Mouse (Mus musculus) thymus, postnatal 25 days (tissue): ENCODE measurements around the gene Gsto1.
"Not testable (repeated sequence)": the region's sequence is repeated elsewhere in the genome, so short reads cannot be mapped to it uniquely, and the experiment has no call there.

Experiments used
- DNase-seq: peaks from one replicate; pipeline ENCODE4 v3.0.0; 2022

Gene Gsto1

DNA sequence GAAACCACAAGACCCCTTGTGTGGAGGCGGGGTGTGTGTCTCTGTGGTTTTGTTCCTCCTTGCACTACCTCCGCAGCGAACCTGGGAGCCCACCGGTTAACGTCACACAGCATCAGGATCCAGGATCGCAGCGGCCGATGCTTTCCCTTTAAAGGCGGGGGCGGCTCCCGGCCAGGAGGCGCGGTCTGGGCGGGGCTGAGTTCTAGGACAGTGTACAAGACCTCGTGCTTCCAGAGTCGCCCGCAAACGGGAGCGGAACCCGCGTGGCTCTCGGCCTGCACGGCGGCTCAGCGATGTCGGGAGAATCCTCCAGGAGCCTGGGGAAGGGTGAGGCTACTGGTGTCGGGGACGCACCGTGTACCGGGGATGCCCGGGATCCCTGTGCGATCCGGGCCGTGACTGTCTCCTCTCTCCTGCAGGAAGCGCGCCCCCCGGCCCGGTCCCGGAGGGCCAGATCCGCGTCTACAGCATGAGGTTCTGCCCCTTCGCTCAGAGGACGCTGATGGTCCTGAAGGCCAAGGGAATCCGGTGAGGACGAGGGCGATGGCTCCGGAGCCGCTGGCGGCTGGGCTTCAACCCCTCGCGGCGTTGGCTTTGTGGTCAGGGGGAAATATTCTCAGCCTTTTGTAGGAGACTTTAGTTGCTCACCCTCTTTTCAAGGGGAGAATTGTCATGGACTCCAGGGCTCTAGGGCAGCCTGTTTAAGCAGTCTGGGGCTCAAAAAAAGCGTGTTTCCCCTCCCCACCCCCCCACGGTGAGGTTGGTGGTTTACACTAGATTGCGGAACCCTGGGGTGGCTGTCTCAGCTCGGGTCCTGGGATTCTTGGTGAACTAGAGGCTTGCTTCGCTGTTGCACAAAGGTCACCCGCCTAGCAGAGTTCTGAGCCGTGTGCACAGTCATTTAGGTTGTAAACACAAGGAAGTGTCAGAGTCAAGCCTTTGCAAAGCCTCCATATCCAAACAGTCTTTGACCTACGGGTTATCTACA lies at the start of gene Gsto1:
Gene Gsto1, plus strand, starts transcription at position 175 of the 988 bp plus-strand sequence.
- DNase-seq = peak; percentile 62

- DNase-seq = no peak
Measured at GRCm38 (mm10) chr19:47812091-47812490, 42.7 kb upstream of the Gsto1 start.

DNA sequence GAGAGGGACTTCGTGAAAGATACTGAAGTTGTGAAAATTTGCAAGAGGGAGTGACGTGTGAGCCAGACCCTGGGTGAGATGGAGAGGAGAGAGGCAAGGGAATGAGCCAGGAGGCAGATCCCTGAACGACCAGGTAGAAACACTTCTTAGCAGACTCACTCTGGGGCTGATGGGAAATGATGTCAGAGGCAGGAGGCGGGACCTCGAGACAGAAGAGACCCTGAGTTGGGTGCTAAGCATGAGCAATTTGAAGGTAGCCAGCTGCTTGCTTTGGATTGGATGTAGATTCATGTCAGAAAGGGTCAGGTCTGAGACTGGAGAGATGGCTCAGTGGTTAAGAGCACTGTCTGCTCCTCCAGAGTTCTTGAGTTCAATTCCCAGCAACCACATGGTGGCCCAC lies 40.0 kb upstream of the Gsto1 start:
- DNase-seq = no peak

DNA sequence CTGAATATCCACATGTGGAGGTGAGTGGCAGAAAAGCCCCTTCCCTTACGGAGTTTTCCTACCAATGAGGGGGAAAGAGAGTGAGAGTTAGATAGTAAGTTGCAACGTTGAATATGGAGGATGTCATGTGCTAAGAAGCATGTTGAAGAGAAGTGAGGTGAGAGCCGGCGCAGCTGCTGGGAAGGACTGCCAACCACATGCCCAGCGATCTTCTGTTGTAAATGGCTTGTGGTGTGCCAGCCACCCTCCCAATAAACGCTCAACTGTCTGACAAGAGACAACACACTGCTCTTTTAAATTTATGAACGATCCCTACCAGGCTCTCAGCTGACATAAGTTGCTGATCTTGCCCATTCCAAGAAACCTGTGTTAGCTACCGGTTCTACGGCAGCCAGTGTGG lies 37.1 kb upstream of the Gsto1 start:
- no peak for DNase-seq

DNA sequence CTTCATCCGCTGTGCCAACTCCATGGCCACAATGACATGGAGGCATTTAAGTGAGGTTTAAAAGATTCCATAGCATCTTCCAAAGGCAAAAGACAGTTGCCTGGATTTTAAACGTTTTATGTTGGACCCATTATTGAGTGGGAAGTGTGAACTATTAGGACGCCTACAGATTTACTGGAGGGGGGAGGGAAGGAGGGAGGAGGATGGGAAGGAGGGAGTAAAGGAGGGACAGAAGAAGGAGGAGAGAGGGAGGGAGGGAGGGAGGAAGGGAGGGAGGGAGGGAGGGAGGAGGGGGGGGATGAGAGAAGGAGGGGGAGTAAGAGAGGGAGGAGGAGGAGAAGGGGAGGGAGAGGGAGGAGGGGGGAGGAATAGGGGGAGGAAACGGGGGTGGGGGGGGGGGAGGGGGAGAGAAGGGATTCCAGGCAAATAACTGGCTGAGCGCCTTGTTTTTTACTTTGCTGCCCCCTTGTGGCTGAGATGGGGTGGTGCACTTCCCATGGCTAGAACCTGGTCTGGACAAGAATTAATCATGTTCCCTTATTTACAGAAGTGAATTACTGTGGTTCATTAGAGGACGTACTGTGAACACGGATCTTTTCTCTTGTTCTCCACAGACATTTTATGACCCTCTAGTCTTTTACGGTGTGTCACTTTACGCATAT lies 33.8 kb upstream of the Gsto1 start:
- DNase-seq = peak; percentile 59

DNA sequence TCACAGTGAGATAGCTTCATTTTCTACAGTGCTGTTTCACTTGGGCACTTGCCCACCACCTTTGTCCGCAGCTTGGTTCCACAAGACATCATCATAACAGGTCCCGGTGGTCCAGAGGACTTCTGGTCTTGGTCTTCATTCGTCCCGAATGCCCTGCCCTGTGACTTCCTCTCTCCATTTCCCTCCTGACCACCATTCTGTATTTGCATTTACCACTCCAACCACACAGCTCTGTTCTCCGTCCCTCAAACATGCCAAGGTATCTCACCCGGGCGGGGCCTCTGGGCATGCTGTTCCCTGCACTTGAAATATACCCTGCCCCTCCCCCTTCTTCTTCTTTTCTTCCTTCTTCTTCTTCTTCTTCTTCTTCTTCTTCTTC lies 33.3 kb upstream of the Gsto1 start:
- no peak for DNase-seq

- no peak for DNase-seq
Measured at GRCm38 (mm10) chr19:47822143-47822796, 32.5 kb upstream of the Gsto1 start.

GRCm38 (mm10) chr19:47824026-47824425 lies 30.7 kb upstream of the Gsto1 start:
- DNase-seq = no peak

- DNase-seq = no peak
Measured at GRCm38 (mm10) chr19:47829913-47830450, 24.8 kb upstream of the Gsto1 start.

- no peak for DNase-seq
Measured at GRCm38 (mm10) chr19:47831111-47831510, 23.7 kb upstream of the Gsto1 start.

DNA sequence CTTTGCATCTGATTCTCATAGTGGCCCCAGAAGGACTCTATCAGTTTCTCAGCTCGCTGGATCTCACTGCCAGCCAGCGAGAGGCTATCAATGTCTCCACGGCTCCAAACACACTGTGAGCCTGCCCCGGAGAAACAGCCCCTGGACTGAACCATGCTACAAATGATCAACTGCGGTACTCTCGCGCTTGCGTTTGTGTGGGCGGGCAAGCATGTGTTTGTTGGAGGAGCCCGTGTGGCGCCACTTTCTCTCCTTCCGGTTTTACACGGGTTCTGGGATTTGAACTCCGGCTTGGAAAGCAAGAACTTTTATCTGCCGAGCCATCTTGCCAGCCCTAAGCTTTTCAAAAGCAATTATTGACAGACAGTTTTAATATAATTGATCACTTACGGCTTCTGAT lies 22.5 kb upstream of the Gsto1 start:
- DNase-seq = no peak

DNA sequence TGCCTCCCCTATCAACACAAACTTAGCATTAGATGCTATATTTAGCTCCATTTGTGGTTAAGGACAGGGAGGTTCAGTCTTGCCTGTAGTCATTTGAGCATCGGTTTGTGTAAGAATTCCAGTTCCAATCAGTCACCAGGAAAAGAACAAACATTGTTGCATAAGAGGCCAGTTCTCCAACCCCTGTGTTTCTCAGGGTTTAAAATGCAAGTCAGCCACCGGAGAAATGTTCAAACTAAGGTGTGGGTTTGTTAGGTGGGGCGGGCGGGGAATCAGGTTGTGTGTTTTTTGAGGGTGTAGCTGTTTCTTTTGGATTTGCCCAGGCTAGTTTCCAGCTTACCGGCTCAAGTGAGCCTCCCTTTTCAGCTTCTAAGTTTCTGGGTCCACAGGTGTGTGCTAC lies 20.2 kb upstream of the Gsto1 start:
- DNase-seq = no peak

DNA sequence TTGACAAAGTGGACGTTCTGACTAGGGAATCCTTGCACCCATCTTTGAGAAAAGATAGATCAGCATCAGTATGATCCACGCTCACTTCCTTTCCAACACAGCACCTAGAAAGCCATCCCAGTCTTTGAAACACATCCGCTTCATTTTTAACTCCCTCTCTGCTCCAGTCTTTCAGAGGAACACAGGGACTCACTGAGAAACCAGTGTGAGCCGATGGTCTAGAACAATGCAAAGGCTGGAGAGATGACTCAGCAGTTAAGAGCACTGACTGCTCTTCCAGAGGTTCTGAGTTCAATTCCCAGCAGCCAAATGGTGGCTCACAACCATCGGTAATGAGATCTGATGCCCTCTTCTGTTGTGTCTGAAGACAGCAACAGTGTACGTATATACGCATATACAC lies 19.0 kb upstream of the Gsto1 start:
- DNase-seq = no peak

DNA sequence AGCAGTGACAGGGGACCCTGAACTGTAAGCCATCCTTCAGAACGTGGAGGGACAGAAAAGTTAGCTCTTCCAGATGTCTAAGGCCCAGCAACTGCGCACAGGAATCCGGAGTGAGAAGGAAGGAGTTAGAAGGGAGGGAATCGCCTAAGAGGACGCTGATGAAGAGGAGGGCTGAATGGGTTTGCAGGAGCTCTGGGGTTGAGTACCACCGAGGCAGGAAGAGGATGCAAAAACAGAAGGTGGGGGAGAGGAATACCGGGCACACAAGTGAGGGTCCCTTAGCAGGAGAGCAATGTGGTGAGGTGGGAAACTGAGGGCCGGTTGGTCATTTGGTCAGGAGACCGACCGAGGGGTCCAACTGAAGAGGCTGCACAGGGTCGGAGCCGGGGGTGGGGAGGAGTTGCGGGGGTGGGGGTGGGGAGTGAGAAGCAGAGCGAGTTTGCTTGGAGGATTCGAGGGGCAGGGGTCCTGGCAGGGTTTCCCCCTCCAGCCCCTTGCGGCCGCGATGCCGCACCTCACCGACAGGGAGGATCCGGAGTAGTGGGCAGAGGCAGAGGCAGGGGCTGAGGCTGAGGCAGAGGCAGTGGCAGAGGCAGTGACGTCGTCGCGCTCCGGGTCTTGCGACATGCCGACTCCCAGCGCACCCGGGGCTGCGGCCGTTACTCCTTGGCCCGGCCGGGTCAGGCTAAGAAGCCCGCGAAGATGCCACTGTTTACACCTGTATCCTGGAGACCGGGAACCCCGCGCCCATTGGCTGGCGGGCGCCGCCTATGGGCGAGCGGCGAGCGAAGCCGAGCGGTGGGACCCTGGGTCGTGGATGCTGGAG lies 17.9 kb upstream of the Gsto1 start:
- DNase-seq = peak; percentile 67

DNA sequence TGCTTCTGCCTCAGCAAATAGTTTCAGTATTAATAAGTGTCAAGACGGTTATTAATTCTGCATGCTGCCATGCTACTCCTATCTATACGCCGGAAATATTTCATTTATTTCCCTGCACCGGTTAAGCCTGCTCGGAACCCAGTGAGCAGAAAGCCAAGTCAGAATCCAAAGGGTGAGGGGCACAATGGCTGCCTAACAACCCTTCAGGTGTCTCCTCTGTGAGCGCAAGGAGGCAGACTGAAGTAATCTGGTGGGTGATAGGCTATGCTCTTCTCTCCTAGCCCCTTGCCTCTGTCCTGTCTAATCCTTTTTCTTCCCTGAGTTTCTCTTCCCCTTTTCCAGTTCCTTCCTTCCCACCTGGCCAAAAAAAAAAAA lies 17.3 kb upstream of the Gsto1 start:
- no peak for DNase-seq

- not testable (repeated sequence) for DNase-seq
Measured at GRCm38 (mm10) chr19:47841234-47841633, 13.5 kb upstream of the Gsto1 start.

DNA sequence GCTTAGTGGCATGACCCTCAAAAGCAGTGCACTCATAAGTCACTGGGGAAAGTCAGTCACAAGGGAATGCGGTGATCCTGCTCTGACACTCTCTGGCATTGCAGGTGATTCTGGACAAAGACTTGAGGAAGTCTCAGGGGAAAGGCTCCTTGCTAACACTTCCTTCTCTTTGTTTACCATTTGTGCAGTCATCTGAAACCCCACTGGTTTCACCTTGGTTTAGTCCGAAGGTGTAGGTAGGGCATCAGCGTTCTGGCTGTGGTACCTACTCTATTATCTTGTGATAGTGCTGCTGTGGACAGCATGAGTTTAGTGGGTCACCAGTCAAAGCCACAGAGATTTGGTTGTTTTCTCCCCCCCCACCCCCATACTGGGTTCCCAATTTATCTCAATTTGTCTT lies 5.0 kb upstream of the Gsto1 start:
- no peak for DNase-seq

- not testable (repeated sequence) for DNase-seq
Measured at GRCm38 (mm10) chr19:47852131-47852530, 2.6 kb upstream of the Gsto1 start.

GRCm38 (mm10) chr19:47853053-47853452 lies 1.7 kb upstream of the Gsto1 start:
- DNase-seq = no peak

DNA sequence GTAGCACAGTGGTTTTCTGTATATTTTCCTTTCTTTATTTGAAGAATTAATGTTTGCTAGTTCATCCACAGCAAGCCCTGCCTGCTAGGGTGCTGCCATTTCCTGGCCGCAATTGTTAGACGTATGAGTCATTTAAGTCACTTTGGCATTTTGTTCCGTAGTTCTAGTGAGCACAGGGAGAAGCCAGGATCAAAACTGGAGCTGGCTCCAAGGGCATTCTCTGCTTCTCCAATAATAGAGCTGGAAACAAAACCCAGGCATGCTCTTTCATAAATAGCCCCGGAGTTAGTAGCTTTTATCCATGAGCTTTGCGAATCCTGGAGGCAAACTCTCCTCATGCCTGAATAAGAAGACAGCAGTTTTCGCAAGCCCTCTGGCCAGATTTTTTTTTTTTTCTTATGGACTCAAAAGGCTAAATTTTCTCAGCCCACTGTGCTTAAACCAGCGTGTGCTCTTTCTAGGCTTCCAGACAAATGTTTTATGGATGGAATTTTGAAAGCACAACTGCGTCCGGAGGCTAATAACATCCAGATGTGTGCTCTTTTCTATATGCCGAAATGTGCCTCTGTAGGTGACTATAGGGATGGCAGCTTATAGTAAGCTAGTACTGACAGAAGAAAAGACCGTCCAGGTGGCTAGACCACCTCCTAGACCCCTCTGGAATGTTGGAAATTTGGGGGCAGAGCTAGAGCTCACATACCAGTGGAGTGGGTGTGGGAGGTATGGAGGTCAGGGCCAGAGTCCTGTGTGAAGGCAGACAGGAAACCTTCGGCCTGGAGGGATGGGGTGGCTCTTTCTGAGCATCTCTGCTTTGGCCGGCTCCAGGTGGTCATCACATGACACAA lies 597 bp upstream of the Gsto1 start:
- DNase-seq = no peak
